Mouse (Mus musculus): ENCODE data around the gene Sdha. TPM values are rescaled to one million over a fixed set of nuclear protein-coding genes. Genes with fewer than 3 reads are reported as not detected.
A peak's percentile ranks its signal among the peaks of the same experiment; 100 is the strongest.

Sdha gene
- 100 to 1,000 TPM; 600 to 778 TPM for total RNA-seq (2021)
- long read RNA-seq, experiment 1, transcript Sdha-201 (15 exons, 2,900 nt): major isoform, 1,189 of 1,344 reads
- long read RNA-seq, experiment 1, partial matches to known transcripts: 96 of 1,344 reads
- long read RNA-seq, experiment 1, other reads (novel, unspliced or antisense): 58 of 1,344 reads
- long read RNA-seq, experiment 2, transcript Sdha-201 (15 exons, 2,900 nt): major isoform, 1,179 of 1,328 reads
- long read RNA-seq, experiment 2, partial matches to known transcripts: 93 of 1,328 reads
- long read RNA-seq, experiment 2, other reads (novel, unspliced or antisense): 54 of 1,328 reads

DNA sequence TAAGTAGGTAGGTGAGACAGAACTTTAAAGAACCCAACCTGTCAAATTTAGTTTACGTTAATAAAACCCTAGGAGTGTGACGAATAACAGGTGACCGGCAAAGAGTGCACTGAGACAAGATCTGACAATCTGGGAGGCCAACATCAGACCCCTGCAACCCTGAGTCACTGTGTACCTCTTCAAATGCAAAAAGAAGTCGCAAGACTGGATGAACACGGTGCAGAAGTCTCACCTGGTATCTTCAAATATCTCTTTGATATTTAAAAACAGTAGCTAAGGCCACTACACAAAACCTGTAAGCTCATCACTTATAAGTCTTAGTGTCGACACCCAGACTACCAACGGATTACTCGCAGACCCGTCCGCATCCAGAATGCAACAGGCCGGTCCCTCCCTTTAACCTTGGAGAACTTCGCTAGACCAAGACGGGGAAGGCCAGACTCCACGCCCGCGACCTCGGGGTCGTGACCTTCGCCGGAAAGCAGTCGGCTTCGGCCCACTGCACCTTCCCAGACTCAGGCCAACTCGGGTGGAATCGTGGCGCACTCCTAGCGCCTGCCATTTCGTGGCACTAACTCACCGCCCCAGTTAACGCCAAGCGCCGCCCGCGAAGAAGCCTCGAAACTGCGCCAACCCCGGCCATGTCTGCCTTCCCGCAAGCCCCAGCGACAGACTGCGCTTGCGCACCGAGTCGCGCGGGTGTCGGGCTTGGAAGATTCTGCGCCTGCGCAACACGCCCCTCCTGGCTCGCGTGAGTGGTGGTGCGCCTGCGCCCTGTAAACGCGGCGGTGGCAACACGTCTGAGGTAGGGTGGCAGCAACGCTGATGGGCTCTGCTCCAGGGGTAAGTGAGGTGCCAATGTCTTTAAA lies at the start of gene Sdha, which contains the start of gene Ccdc127:
Gene Sdha (minus strand): TSS at position 715 of the 869 bp plus-strand sequence.
Gene Ccdc127 (plus strand): TSS at position 744 of the 869 bp plus-strand sequence.
- peak; percentile 98 for DNase-seq
- Histone ChIP-seq H3K27ac (peak within 1 kb of the TSS; percentile 100), H3K4me3 (peak within 1 kb of the TSS; percentile 72)
- intact Hi-C loops (cut with DNase I): loop anchor here (5.0 to 10.0 kb wide), 3 partner anchors 32 to 145 kb away; partner anchors contain the start of genes Pdcd6 and Zfp825
- TF ChIP-seq CTCF (IDR thresholded peaks at IDR 0.05): no peak

DNA sequence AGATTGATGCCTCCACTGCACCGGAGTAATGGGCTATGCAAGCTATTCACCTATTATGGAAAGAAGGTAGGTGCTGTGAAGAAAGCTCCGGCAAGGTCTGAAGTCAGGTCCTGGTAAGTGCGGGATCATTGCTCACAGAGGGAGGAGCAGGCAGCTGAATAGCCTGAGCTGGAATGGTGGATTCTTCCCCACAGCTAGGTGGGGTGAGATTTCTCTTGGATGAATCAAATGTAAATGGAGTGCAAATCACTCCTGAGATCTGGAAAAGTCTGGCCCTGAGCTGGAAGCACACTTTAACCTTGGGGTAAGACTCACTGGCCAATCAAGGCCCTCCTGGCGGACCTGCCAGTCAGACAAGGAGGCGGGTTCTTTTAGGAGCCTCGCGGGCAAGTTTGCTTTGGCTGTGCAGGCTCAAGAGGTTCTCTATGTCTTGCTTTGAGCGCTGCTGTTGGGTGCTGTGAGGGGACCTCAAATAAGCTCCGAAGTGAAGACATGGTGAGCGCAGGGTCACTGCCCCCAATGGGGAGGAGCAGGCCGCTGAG lies 49.3 kb upstream of the Sdha start, which contains the start of gene Ftl1-ps1:
Gene Ftl1-ps1 (plus strand): TSS at position 397 of the 542 bp plus-strand sequence.
- no peak within 1 kb of the TSS for H3K4me3 ChIP-seq
- no peak for DNase-seq
- TF ChIP-seq CTCF (IDR thresholded peaks at IDR 0.05): no peak
- intact Hi-C loops (cut with DNase I): loop anchor here (10.0 kb wide), 1 partner anchor 795 kb away; the partner anchor contains the start of gene Clptm1l
- no peak within 1 kb of the TSS for H3K27ac ChIP-seq

- peak overlapping the region; percentile 80; the same call in 1 of the 2 replicates for H3K27ac ChIP-seq
- no peak for DNase-seq
- intact Hi-C loops (cut with DNase I): loop anchor here (10.0 kb wide), 1 partner anchor 786 kb away; the partner anchor contains the start of gene Clptm1l
- no peak for TF ChIP-seq CTCF (IDR thresholded peaks at IDR 0.05)
- H3K4me3 ChIP-seq: peak overlapping the region; percentile 72
Observed at GRCm38 (mm10) chr13:74391156-74391555, 41.1 kb upstream of the Sdha start.

- DNase-seq: peak; percentile 75
- Histone ChIP-seq H3K4me3 (peak within 1 kb of the TSS; percentile 72), H3K27ac (peak within 1 kb of the TSS; percentile 80)
- no peak for TF ChIP-seq CTCF (IDR thresholded peaks at IDR 0.05)
- intact Hi-C loops (cut with DNase I): loop anchor here (10.0 kb wide), 1 partner anchor 786 kb away; the partner anchor contains the start of gene Clptm1l
Observed at GRCm38 (mm10) chr13:74390371-74390990, 40.4 kb upstream of the Sdha start, which contains the start of gene Zfp72. Gene Zfp72, minus strand, starts transcription at chr13:74390836.

- intact Hi-C loops (cut with DNase I): loop anchor here (10.0 kb wide), 1 partner anchor 785 kb away; the partner anchor contains the start of gene Clptm1l
- peak; percentile 13; the same call in 1 of the 2 replicates for TF ChIP-seq CTCF (IDR thresholded peaks at IDR 0.05)
Observed at GRCm38 (mm10) chr13:74389730-74390129, 39.6 kb upstream of the Sdha start.

GRCm38 (mm10) chr13:74382289-74382688 lies 32.2 kb upstream of the Sdha start:
- TF ChIP-seq CTCF (IDR thresholded peaks at IDR 0.05): no peak
- intact Hi-C loops (cut with DNase I): no loop called here
- Histone ChIP-seq H3K4me3 (no peak overlapping the region), H3K27ac (no peak overlapping the region)
- DNase-seq: no peak

More at GRCm38 (mm10) chr13:74389730-74390129, 39.6 kb upstream of the Sdha start:
- Histone ChIP-seq H3K27ac (no peak overlapping the region), H3K4me3 (peak overlapping the region; percentile 72)
- DNase-seq: no peak

GRCm38 (mm10) chr13:74381533-74382276 lies 31.6 kb upstream of the Sdha start:
- Histone ChIP-seq H3K27ac (no peak overlapping the region), H3K4me3 (no peak overlapping the region)
- intact Hi-C loops (cut with DNase I): no loop called here
- no peak for DNase-seq
- TF ChIP-seq CTCF (IDR thresholded peaks at IDR 0.05): no peak

DNA sequence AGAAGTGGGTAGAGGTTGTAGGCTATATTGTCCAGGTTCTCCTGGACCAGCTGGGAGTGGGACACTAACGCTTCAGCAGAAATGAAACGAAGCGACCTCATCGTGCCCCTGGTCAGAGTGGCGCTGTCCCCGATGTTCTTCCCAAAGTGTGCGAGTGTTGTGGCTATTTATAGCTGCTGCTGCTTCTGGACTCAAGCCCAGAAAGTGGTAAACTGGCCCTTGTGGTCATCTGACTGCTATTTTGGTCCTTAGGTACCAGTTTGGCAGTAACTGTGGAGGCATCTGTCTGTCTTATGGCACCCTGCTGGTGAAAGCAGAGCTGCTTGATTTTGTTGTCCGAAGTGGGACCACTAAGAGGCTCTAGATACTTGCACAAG lies 13.8 kb upstream of the Sdha start, which contains the start of gene Lrrc14b:
Gene Lrrc14b (minus strand): TSS at position 147 of the 377 bp plus-strand sequence.
- peak within 1 kb of the TSS; percentile 83 for H3K4me3 ChIP-seq
- intact Hi-C loops (cut with DNase I): no loop called here
- peak within 1 kb of the TSS; percentile 94 for H3K27ac ChIP-seq
- peak; percentile 87 for DNase-seq
- TF ChIP-seq CTCF (IDR thresholded peaks at IDR 0.05): peak; percentile 39

DNA sequence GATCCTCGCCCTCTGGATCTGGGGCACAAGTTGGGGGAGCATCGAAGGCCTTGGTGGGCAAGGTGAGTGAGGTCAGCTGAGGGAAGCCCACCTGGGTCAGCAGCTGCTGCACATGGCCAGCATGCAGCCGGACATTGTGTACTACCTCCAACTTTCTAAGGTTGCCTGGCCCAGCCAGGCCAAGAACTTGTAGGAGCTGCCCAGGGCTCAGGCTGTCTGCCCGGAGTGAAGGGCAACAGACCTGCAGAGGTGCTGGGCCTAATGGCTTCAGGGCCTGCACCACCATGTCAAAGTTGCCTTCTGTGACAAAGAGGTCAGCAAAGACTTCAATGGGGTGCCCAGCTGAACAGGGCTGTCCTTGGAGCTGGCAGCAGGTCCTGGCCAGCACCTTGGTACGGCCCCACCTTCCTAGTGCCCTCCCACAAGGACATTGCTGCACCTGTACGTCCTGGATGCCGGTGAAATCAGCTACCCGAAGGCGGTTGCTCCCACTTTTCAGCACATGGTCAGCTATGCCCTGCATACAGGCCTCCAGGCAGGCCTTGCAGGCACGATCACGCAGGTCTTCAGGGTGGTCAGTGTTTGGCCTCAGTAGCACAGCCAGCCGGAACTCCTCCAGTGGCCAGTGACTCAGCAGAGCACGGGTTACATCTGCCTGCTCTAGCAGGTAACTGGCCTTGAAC lies 13.2 kb upstream of the Sdha start:
- Histone ChIP-seq H3K27ac (peak overlapping the region; percentile 94), H3K4me3 (peak overlapping the region; percentile 83)
- DNase-seq: peak; percentile 68
- TF ChIP-seq CTCF (IDR thresholded peaks at IDR 0.05): no peak
- intact Hi-C loops (cut with DNase I): no loop called here

DNA sequence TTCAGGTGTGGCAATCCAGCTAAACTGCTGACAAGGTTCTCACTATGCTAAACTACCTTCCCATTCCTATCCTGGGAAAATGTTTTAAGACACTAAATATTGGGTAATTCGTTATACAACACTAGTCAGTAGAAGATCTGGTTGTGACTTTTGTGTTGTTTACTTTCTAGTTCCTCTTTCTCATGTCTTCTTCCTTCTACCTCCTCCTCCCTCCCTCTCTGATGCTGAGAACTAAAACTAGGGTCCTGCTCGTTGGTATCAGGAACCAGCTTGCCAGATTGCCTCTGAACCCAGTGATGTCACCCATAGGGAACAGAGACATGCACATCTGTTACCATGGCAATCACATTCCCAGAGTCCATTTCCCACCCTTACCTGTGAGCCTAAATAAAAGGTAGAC lies 12.1 kb upstream of the Sdha start:
- no peak for TF ChIP-seq CTCF (IDR thresholded peaks at IDR 0.05)
- Histone ChIP-seq H3K4me3 (peak overlapping the region; percentile 83), H3K27ac (peak overlapping the region; percentile 94)
- intact Hi-C loops (cut with DNase I): no loop called here
- no peak for DNase-seq
